Mouse (Mus musculus) heart, adult 2 months (tissue): ENCODE measurements around the gene Mtus2. TPM values are rescaled to one million over a fixed set of nuclear protein-coding genes. Genes with fewer than 3 reads are reported as not detected.
A peak's percentile ranks its signal among the peaks of the same experiment; 100 is the strongest.

ENCODE experiments used
- DNase-seq, 2 experiments: peaks; one replicate each; pipeline ENCODE4 v3.0.0; 2021
- H3K27ac ChIP-seq: fragments of 200-600 bp; 2 replicates; pipeline ENCODE4 v1.8.1; 2022
- H3K27me3 ChIP-seq: fragments of 200-500 bp; 2 replicates; pipeline ENCODE4 v1.6.1; 2012; ENCODE audit warnings: mild to moderate bottlenecking, low read length, inconsistent platforms, mixed read lengths; ENCODE audit not compliant: control insufficient read depth, insufficient read depth
- H3K36me3 ChIP-seq: fragments of 200-500 bp; 2 replicates; pipeline ENCODE4 v1.6.1; 2012; ENCODE audit warnings: low read length, inconsistent platforms; ENCODE audit not compliant: control insufficient read depth, insufficient read depth
- H3K4me1 ChIP-seq: fragments of 200-500 bp; 2 replicates; pipeline ENCODE4 v1.6.1; 2011; ENCODE audit warnings: low read length; ENCODE audit not compliant: control insufficient read depth, insufficient read depth
- H3K4me3 ChIP-seq: fragments of 200-600 bp; 2 replicates; pipeline ENCODE4 v1.8.1; 2022
- H3K79me2 ChIP-seq: fragments of 200-500 bp; replicated peaks from 2 replicates; pipeline ENCODE4 v1.6.1; 2012; ENCODE audit warnings: mild to moderate bottlenecking, inconsistent platforms, low read length, moderate library complexity, mixed read lengths; ENCODE audit not compliant: control insufficient read depth, insufficient read depth
- H3K9ac ChIP-seq: fragments of 200-500 bp; 2 replicates; pipeline ENCODE4 v1.6.1; 2012; ENCODE audit warnings: low read depth, mild to moderate bottlenecking, control low read depth, inconsistent platforms, low read length, mixed read lengths
- CTCF ChIP-seq: fragments of 200-600 bp; IDR thresholded peaks from 2 replicates; pipeline ENCODE4 v1.8.1; 2022; ENCODE audit warnings: antibody characterized with exemption, mild to moderate bottlenecking, moderate library complexity
- EP300 ChIP-seq: fragments of 200-500 bp; IDR thresholded peaks from 2 replicates; pipeline ENCODE4 v1.6.1; 2011; ENCODE audit warnings: low read depth, low read length, control low read depth; ENCODE audit not compliant: insufficient read depth
- POLR2A ChIP-seq: fragments of 200-500 bp; IDR thresholded peaks from 2 replicates; pipeline ENCODE4 v1.6.1; 2011; ENCODE audit warnings: mild to moderate bottlenecking, low read depth, low read length, control low read depth; ENCODE audit not compliant: insufficient read depth
- WGBS: fragments of 180-500 bp; shearing (Covaris S2); methylation state at CpG from one replicate; pipeline ENCODE4 v1.1.7; 2018; 5-methylcytosine and 5-hydroxymethylcytosine counted together
- intact Hi-C: fragments of 180-260 bp; cut with DNase I; formaldehyde crosslinking; loops from one replicate; pipeline ENCODE4 v1.15.1; 2025
- polyA plus RNA-seq: library from polyadenylated mRNA; depleted of rRNA; stranded (reverse); fragments of >200 nt; gene quantifications from 2 replicates; pipeline ENCODE4 v1.2.3, GENCODE M21; 2012
- total RNA-seq, 2 experiments: library from RNA; stranded (reverse); gene quantifications; 2 replicates each; pipeline ENCODE4 v1.2.3; 2021

The Mtus2 gene
- total and polyA plus RNA-seq, 3 experiments = 53.5 to 109 (median 96.9) TPM

DNA sequence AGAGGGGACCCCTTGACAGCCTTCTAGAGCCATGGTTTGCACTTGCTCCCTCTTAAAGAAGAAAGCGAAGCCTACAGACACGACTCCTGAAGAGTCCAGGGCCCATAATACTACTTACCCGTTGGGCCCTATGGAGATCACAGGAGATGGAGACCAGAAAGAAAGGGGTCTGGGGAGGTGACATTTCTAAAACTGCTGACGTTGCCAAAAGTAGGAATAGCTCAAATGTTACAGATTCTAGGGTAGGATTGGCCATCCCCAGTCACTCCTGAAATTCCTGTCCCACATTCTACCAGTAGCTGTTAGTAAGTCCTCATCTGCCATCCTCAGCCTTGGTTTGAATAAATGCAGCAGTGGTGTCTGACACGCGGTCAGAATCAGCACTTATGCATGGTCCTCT, 325.0 kb downstream of the Mtus2 start:
- TF ChIP-seq CTCF (no peak), POLR2A (no peak), EP300 (no peak)
- WGBS = 81% methylated on average over 6 of the region's 6 CpGs
- no peak overlapping the region; the same call in 1 of the 2 replicates for H3K27ac ChIP-seq
- intact Hi-C loops = no loop called here
- H3K4me3 ChIP-seq = no peak overlapping the region
- no peak for DNase-seq
- H3K79me2 ChIP-seq = no peaks in the 10 kb centered on the region
- H3K4me1 ChIP-seq = no peaks in the 10 kb centered on the region; the same call in 1 of the 2 replicates
- no peaks in the 10 kb centered on the region for H3K27me3 ChIP-seq
- H3K36me3 ChIP-seq = peaks cover 4% of the 10 kb centered on the region
- no peak overlapping the region for H3K9ac ChIP-seq

- TF ChIP-seq CTCF (no peak), EP300 (no peak), POLR2A (no peak)
- DNase-seq = no peak
- 96% methylated on average over 5 of the region's 5 CpGs for WGBS
These were observed 325.5 kb downstream of the Mtus2 start for GRCm38 (mm10) chr5:148282631-148283030.

GRCm38 (mm10) chr5:148283177-148283576, 326.1 kb downstream of the Mtus2 start:
- peaks cover 4% of the 10 kb centered on the region for H3K36me3 ChIP-seq
- no peak for DNase-seq
- TF ChIP-seq POLR2A (no peak), EP300 (no peak), CTCF (no peak)
- H3K4me3 ChIP-seq = no peak overlapping the region
- no peaks in the 10 kb centered on the region for H3K27me3 ChIP-seq
- intact Hi-C loops = no loop called here
- 68% methylated on average over 2 of the region's 2 CpGs for WGBS
- no peak overlapping the region for H3K27ac ChIP-seq
- no peaks in the 10 kb centered on the region for H3K79me2 ChIP-seq
- no peaks in the 10 kb centered on the region; the same call in 1 of the 2 replicates for H3K4me1 ChIP-seq
- no peak overlapping the region for H3K9ac ChIP-seq

More at GRCm38 (mm10) chr5:148282631-148283030, 325.5 kb downstream of the Mtus2 start:
- H3K27me3 ChIP-seq = no peaks in the 10 kb centered on the region
- H3K4me3 ChIP-seq = no peak overlapping the region
- intact Hi-C loops = no loop called here
- H3K27ac ChIP-seq = no peak overlapping the region
- H3K36me3 ChIP-seq = peaks cover 4% of the 10 kb centered on the region
- no peaks in the 10 kb centered on the region; the same call in 1 of the 2 replicates for H3K4me1 ChIP-seq
- H3K9ac ChIP-seq = no peak overlapping the region
- H3K79me2 ChIP-seq = no peaks in the 10 kb centered on the region

DNA sequence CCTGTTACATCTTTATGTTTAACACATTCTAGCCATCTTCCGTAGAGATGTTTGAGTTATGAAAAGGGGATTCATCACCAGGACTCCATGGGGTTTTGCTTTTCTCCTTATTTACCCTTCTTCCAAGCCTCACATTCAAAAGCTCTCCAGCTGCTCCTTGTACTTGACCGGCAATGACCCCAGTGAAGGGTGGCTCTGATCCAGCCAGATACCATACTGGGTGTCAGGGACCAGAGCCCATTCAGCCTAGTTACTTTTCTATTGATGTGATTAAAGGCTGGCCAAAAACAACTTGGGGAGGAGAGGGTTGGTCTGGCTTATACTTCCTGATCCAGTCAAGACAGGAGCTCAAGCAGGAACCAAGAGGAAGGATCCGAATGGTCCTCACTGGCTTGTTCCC, 326.5 kb downstream of the Mtus2 start:
- Histone ChIP-seq H3K4me1 (no peaks in the 10 kb centered on the region; the same call in 1 of the 2 replicates), H3K9ac (no peak overlapping the region), H3K27ac (no peak overlapping the region), H3K4me3 (no peak overlapping the region), H3K27me3 (no peaks in the 10 kb centered on the region), H3K79me2 (no peaks in the 10 kb centered on the region), H3K36me3 (peaks cover 4% of the 10 kb centered on the region)
- intact Hi-C loops = no loop called here
- WGBS = 49% methylated on average over 3 of the region's 3 CpGs
- TF ChIP-seq EP300 = no peak
- TF ChIP-seq POLR2A = no peak
- TF ChIP-seq CTCF = no peak
- peak in 1 of 2 experiments; percentile 26 for DNase-seq

DNA sequence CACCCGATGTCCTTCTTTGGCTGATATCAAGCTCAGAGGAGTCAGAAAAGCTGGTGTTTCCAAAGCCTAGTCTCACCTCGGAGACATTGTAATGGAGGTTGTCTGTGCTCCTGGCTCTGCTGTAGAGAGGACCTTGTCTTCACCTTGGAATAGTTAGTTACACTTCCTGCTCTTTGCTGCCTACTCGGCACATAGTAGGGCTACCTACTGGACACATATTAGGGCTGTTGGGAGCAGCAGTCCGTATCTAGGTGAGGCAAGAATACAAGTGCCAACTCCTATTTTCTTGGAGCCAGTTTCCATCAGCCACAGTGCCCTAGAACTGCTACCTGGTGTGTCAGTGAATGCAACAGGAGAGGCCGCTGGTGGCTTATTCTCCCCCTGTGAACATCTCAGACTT, 330.4 kb downstream of the Mtus2 start:
- no peaks in the 10 kb centered on the region for H3K27me3 ChIP-seq
- TF ChIP-seq CTCF = no peak
- no peaks in the 10 kb centered on the region for H3K36me3 ChIP-seq
- no peaks in the 10 kb centered on the region for H3K79me2 ChIP-seq
- no peak overlapping the region for H3K27ac ChIP-seq
- no peak overlapping the region for H3K9ac ChIP-seq
- DNase-seq = no peak
- H3K4me1 ChIP-seq = no peaks in the 10 kb centered on the region
- H3K4me3 ChIP-seq = no peak overlapping the region
- intact Hi-C loops = no loop called here
- 88% methylated on average over 5 of the region's 5 CpGs for whole genome bisulfite sequencing

- TF ChIP-seq POLR2A (no peak), CTCF (no peak), EP300 (no peak)
- Histone ChIP-seq H3K4me1 (no peaks in the 10 kb centered on the region), H3K36me3 (no peaks in the 10 kb centered on the region)
These were observed 331.7 kb downstream of the Mtus2 start for GRCm38 (mm10) chr5:148288804-148289203.

More at GRCm38 (mm10) chr5:148288804-148289203, 331.7 kb downstream of the Mtus2 start:
- Histone ChIP-seq H3K27ac (no peak overlapping the region), H3K9ac (no peak overlapping the region), H3K27me3 (no peaks in the 10 kb centered on the region), H3K4me3 (no peak overlapping the region), H3K79me2 (no peaks in the 10 kb centered on the region)
- 68% methylated on average over 18 of the region's 18 CpGs for WGBS
- no peak for DNase-seq
- intact Hi-C loops = no loop called here
